Mouse (Mus musculus): ENCODE measurements around the gene Eif4g3. TPM values are rescaled to one million over a fixed set of nuclear protein-coding genes. Genes with fewer than 3 reads are reported as not detected.

Gene Eif4g3
- total RNA-seq, 4 experiments from 2014 or later = 115 to 144 (median 123) TPM

DNA sequence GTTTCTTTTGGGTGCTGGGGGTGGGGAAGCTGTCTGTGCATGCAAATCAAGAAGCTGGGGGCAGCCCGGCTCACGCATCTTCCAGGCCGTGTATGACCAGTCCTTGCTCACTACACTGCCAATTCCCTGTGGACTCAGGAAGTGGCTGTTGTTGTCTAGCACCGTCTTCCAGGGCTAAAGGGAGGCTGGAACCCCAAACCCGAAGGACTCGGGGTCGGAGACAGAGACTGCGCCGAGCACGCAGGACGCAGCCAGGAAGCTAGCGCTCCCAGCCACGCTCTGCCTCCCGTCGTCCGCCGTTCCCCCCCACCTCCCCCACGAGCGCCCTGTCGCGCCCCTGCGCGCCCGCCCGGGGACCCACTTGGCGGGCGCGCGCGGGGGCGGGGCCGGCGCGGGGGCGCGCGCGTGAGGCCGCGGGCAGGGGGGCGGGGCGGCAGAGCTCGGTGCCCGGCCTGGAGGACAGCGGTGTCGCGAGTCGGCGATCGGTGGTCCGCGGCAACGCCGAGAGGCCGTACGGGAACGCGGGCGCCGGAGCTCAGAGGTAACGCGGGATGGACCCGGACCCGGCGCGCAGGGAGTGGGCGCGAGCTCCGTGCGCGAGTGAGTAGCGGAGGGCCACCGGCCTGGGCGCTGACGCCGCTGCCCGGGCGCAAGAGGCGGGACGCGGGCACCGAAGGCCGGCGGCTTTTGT lies 223.5 kb downstream of the Eif4g3 start, which contains the start of gene Hp1bp3:
TSS of gene Hp1bp3 (plus strand) at position 97 of the 691 bp plus-strand sequence.
- DNase-seq (ENCODE audit: low spot score in 2 of 2) = peak; percentile 70 to 76

DNA sequence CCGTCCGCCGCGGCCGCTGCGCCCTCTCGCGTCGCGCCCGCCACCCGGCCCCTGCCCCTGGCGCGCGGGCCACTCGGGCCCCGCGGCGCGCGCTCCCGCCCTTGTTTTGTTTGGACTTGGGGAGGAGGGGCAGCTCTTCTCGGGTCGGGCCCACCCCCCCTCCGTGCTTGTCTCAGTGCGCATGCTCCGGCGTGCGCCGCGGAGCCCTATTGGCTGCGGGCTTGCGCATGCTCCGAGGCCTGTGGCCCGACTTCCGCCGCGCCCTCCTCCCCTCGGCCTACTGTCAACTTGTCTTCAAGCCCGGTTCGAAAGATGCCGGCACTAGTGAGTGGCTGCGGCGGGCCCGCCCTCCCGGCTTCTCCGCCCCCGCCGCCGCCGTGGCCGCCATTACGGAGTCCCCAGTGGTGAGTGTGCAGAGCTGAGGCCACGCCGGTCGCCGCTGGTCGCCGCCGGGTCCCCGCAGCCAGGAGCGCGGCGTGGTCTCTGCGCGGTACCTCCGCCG lies 224.1 kb downstream of the Eif4g3 start:
- peak; percentile 97 to 98 for DNase-seq (ENCODE audit: low spot score in 2 of 2)

DNA sequence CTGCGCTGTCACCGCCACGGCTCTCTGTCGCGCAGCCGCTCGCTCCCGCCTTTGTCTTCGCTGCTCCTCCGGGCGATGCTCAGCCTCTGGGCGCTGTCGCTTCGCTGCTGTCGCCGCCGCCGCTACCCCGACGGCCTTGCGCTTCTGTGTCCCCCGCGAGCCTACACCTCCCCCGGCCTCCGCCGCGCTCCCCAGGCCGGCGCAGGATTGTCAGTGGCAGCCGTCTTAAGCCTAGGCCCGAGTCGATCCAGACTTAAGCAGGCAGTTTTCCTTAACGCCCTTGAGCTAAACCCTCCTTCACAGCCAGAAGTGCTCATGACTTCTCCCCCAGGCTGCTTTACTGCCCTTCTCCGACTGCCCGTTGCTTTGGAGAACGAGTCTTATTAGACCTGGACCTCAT lies 224.6 kb downstream of the Eif4g3 start:
- peak in 1 of 2 experiments; percentile 9 for DNase-seq (ENCODE audit: low spot score in 2 of 2)

DNA sequence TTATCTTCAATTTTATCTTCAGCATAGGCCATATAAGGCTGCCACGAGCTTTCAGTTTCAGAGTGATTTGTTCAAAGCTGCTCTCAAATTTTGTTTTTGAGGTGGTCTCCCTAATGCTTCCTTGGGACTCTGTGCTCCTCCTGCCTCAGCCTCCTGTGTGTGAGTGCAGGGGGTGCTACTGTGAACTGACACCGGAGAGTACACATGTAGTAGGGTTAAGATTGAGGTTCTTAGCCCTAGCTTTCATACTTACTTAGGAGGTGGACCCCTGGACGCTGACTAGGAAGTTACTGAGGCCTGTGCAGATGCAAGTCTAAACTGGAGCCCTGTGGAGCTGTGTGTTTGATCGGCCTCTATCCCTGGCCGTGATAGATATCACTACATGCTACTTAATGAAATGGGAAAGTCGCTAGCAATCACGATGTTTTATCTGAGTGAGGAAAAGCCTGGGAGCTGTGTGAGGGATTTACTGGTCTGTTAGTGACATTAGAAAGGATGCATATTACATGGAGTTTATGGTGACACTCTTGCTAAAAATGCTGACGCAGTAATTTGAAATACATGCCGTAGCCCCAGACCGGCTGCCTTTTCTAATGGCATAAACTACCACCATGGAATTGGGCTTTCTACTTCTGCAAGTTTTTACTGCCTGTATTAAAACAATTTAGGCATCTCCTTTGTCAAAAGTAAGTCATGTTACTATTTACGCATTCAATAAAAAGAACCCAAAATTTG lies 225.3 kb downstream of the Eif4g3 start:
- no peak for DNase-seq (ENCODE audit: low spot score in 2 of 2)

DNA sequence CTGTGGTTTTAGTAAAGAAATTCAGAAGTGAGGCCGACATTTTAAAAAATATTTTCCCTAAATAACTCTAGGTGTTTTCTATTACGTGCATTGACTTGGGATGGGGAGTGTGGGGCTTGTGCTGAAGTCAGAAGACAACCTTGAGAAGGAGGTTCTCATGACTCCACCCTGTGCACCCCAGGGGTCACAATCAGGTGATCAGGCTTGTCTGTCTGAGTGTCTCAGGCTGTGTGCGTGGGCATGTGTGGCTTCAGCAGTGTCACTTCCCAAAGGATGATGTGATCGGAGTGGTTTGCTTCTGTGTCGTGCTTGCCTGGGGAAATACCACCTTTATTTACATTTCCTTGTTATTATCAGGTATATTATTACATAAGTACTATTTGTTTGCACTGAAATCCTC lies 226.5 kb downstream of the Eif4g3 start:
- no peak for DNase-seq (ENCODE audit: low spot score in 2 of 2)

DNA sequence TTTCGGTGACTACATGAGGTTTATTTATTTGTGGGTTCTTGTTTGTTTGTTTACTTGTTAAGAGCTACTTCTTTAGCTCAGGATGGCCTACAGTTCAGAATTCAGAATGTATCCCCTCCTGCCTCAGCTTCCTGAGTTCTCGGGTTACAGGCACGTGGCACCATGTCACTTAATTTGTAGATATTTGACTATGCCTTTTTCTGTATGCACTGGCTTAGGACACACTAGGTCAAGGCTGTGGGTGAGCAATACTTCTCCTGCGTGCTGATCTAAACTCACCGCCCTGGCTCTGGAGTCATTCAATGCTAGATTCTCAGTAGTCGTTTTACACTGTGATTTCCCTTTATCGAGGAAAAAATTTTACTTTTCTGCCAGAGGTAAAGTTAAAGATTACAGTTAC lies 227.9 kb downstream of the Eif4g3 start:
- no peak for DNase-seq (ENCODE audit: low spot score in 2 of 2)

DNA sequence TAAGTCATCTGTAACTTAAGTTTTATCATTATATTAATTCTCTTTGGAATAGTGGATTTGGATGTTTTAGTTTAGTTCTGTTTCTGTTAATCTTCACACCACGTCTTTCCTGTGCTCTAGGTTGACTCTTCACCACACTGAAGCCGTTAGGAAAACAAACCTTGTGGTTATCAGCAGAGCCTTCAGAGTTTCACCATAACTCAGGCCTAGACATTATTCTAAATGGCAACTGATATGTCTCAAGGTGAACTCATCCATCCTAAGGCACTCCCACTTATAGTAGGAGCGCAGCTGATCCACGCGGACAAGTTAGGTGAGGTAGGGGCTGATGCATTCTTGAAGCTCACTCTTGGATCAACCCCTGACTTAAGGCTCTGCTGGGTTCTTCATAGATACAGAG lies 228.6 kb downstream of the Eif4g3 start:
- no peak for DNase-seq (ENCODE audit: low spot score in 2 of 2)

DNA sequence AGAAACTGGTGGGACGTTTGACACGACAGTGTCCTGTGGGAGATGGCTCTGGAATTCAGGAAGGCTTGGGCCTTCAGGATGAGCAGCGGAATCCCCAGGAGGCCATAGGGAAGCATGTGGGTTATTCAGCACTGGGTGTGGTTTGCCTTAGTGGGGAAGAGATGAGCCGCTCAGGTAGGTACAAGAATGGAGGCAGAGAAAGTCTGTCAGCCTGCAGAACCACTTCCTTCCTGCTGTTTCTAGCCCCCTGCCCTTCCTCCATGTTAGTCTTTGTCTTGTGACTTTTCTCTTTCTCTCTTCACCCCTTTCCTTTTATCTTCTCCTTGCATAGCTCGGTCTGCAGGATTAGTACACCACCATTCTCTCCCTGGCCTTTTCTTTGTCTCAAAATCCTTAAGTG lies 229.6 kb downstream of the Eif4g3 start:
- no peak for DNase-seq (ENCODE audit: low spot score in 2 of 2)

DNA sequence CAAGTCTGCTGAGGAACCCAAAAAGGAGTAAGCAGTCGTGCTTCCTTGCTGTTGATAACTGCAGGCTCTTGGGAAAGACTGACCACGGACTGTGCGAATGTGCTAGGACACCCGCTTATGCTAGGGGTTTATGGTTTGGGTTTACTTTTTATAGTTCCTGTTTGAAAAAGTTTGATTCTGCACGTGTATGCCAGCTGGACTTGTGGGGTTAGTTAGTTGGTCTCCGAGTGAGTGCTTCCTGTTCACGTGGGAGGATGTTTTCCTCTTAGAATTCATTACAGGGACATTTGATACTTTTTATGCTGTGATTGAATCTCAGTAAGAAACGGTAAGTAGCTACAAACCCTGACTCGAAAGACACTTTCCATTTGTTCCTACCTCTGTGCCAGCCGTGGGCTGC lies 230.8 kb downstream of the Eif4g3 start:
- no peak for DNase-seq (ENCODE audit: low spot score in 2 of 2)

DNA sequence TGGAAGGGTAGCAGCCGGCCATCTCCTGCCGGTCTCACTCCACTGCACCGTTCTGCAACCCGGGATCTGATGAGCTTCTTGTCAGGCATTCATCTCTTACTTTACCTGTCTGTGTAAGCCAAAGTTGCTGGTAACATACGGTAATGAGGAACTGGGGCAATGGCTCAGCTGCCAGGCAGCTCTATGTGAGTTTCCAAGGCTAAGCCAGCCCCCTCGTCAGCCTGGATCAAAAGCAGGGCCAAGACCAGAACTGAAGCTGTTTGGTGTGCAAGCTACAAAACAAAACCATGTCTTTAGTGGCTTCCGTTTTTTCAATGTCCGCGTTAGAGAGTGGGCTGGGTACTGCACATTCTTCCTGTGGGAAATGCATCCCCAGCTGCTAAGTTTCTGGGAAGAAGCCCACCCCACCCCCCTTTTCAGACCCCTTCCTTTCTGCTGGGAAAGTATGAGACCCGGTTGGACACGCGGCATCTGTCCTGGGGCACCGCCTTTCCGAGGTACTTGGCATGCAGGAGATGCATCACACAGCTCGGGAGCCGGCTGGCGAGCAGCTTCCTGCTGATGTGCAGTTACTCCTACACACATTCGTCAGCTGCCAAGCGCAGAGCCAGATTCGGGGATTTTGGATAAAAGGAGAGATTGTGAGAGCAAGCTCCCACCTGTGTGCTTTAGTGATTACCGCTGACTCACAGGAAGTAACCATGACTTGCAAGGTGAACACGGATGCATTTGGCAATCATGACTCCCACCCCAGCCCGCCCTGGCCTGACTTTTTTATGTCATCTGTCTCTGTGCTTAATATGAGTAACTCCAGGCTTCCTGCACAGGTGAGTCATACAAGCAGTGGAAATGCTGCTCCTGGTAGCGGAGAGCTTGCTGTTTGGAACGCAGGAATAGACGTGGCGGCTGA lies 254.2 kb downstream of the Eif4g3 start:
- no peak for DNase-seq (ENCODE audit: low spot score in 2 of 2)

DNA sequence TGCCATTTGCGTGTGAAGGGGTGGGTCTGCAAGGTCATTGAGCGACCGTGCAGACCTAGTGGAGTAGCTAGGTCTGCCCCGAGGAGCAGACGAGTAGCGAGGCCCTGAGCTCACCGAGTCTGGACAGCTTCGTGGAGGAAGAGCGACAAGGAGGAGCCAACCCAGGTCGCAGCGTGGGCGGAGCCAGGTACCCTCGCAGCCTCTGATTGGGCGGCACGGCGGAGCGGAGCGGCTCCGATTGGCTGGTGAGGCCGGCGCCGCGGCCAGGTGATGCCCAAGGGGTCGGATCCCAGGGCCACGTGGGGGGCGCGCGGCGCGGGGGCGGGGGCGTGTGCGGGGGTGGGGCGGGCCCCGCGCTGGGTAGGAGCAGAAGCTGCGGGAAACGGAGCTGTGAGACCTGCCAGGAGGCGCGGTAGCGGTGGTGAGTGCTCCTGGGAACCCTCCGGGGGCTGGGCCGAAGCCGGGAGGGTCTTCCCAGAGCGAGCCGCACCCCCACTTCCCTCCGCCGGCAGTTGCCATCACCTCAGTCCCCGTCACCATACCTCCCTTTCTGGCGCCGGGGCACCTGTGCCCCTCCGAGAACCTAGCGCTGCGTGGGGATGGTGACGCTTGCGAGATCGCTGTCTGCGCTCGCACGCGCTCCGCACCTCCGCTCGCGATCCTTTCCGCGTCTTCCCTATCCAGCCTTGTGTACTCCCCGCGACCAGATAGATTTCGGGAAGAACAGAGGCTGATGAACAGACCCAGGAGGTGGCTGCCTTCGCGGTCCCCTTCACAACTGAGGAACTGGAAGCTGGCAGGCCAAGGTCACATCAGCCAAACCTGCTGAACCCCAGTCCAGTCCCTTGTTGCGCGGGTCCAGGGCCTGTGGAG lies 257.5 kb downstream of the Eif4g3 start, which contains the start of the genes Sh2d5 and Kif17:
TSS of gene Sh2d5 (plus strand) at position 316 of the 873 bp plus-strand sequence.
TSS of gene Kif17 (plus strand) at position 348 of the 873 bp plus-strand sequence.
- peak in 1 of 2 experiments; percentile 36 for DNase-seq (ENCODE audit: low spot score in 2 of 2)

DNA sequence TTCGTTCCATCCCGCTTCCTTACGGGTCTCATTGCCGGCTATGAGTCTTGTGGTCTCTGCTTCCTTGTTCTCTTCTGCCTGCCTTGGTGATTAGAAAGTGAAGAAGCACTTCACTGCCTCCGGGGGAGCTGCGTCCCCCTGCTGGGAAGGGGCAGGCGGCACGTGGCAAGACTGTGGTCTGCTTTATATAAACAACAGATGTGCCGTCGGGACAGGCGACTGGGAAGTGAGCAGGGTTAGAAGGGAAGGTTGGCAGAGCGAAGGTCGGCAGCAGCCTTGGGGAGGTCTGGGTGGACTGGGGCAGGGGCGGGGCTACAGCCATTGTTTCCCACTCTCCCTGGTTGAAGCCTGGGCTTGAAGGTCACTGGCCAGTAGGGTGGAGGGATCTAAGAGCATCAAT lies 259.0 kb downstream of the Eif4g3 start:
- no peak for DNase-seq (ENCODE audit: low spot score in 2 of 2)

DNA sequence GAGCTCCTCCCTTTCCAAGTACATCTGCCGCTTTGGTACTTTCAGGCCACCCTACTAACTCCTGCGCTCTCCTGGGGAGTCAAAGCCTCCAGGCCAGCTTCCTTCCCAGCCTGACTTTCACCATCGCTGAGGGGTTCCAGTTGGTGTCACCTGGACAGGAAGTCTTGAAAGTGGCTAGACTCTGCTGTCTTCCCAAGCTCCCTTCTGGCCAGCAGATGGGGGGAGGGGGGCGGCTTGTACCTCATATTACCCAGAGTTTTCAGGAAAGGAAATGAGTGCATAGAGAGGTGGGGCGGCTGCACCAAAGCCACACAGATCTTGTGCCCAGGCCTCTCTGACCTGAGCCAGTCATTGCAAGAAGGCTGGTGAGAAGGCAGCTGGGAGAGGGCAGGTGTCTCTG lies 259.4 kb downstream of the Eif4g3 start:
- DNase-seq (ENCODE audit: low spot score in 2 of 2) = no peak

DNA sequence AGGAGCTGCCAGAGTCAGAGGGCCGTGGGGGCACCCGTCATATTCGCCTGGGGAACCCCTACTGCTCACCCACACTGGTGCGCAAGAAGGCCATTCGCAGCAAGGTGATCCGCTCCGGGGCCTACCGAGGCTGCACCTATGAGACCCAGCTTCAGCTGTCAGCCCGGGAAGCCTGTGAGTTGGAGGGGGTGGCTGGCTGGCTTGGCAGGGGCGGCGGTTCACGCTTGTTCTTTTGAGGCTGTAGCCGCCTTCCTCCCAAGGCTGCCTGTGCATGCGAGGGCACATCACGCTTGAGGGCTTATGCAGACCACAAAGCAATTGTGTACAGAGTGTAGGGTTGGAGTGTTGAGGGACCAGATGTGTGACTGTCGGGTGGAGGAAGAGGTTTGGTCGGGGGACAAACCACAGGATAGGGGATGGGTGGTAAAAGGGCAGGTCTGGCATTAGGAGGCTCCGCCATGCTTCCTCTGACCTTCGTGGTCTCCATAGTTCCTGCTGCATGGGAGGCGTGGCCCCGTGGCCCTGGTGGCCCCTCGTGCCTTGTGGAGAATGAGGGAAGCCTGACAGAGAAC lies 264.4 kb downstream of the Eif4g3 start:
- no peak for DNase-seq (ENCODE audit: low spot score in 2 of 2)

Small RNAs within 50 kb of the gene (microRNA-seq; reads per million reads assigned to microRNA genes)
- not detected for gene Mir6399

Other genes with a start within 250 kb of the Eif4g3 start
- 10 to 100 TPM in 2 of 4 experiments, 1 to 10 TPM in 2; 6.9 to 16.3 (median 10.2) TPM for gene Alpl, start 196.6 kb upstream of the Eif4g3 start, total RNA-seq (2022)
- 10 to 100 TPM; 48.8 to 97.1 (median 69.4) TPM for gene Ece1, start 130.8 kb upstream of the Eif4g3 start, total RNA-seq (2022)
- gene Hp1bp3, start 223.3 kb downstream of the Eif4g3 start, total RNA-seq (2022) = 10 to 100 TPM; 53.9 to 62.9 (median 58.3) TPM